Mouse (Mus musculus) thymus, adult 2 months (tissue): Measurements from ENCODE around the gene Ccdc170.

ENCODE experiments used
- CTCF ChIP-seq: fragments of 200-500 bp; IDR thresholded peaks from 2 replicates; pipeline ENCODE4 v1.5.1; 2012; ENCODE audit warnings: mild to moderate bottlenecking, control low read depth, low read length, moderate library complexity, borderline replicate concordance; ENCODE audit not compliant: control insufficient read depth, poor library complexity, insufficient read depth; ENCODE audit errors: extremely low read depth
- POLR2A ChIP-seq: fragments of 200-500 bp; IDR thresholded peaks from 2 replicates; pipeline ENCODE4 v1.6.1; 2012; ENCODE audit warnings: mild to moderate bottlenecking, low read length, control low read depth, moderate library complexity; ENCODE audit not compliant: control insufficient read depth, poor library complexity, insufficient read depth; ENCODE audit errors: extremely low read depth

GRCm38 (mm10) chr10:4520394-4521102, 38.2 kb downstream of the Ccdc170 start:
- TF ChIP-seq POLR2A, result no peak
- TF ChIP-seq CTCF, result no peak
